ENCODE assay signal across 14 mouse cellular contexts in the genomic region with DNA sequence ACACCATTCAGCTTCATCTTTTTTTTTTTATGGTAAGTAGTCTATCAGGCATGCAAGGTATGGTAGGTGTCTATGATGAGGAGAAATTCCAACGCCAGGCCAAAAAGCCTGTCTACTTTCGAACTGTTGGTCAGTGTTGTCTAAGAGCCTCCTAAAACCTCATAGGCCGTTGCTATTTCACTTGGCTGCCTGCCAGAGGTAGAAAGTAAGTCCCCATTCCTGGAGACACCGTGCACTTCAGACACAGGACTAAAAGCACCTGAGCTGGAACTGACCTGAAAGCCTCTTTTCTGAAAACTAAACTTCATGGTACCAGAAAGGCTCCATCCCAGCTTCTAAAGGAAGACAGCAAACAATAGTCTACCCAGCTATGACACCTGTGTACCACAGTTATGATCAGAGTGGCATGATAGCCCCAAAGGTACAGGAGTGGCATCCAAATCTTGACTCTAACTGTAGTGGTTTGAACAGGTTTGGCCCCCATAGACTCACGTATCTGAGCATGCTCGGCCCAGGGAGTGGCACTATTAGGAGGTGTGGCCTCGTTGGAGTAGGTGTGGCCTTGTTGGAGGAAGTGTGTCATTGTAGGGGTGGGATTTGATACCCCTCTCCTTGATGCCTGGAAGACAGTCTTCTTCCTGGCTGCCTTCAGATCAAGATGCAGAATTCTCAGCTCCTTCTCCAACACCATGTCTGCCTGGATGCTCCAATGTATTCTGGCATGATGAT.
"Had no signal": no experiment of that assay in that cellular context is flagged by ENCODE, and none has a peak within 500 bp of the region (broad histone marks: within the 10 kb centered on the region; RNA-seq: fewer than 3 reads in every experiment).

No protein-coding gene starts in this region.

- H3K27ac ChIP-seq: kidney, postnatal 0 days; layer of hippocampus, adult 2 months; liver, embryonic 13.5 days; macrophage; midbrain, embryonic 12.5 days; midbrain, embryonic 15.5 days; neural tube, embryonic 12.5 days; stomach, embryonic 15.5 days had no signal

- H3K9ac ChIP-seq: liver, embryonic 13.5 days; midbrain, embryonic 12.5 days; midbrain, embryonic 15.5 days; neural tube, embryonic 12.5 days; stomach, embryonic 15.5 days had no signal

- DNase-seq: layer of hippocampus, adult 9-11 months; liver, embryonic 13.5 days; retina, postnatal 1 day; right cerebral cortex, postnatal 25 days; spleen, adult 18-20 months; thymus, postnatal 25 days had no signal

- H3K4me2 ChIP-seq: liver, embryonic 13.5 days; midbrain, embryonic 12.5 days; midbrain, embryonic 15.5 days; neural tube, embryonic 12.5 days; stomach, embryonic 15.5 days had no signal

- H3K36me3 ChIP-seq: liver, embryonic 13.5 days; midbrain, embryonic 12.5 days; midbrain, embryonic 15.5 days; neural tube, embryonic 12.5 days; stomach, embryonic 15.5 days had no signal

- H3K9me3 ChIP-seq: liver, embryonic 13.5 days; midbrain, embryonic 12.5 days; midbrain, embryonic 15.5 days; neural tube, embryonic 12.5 days; stomach, embryonic 15.5 days had no signal

- ATAC-seq: intestine, postnatal 0 days; midbrain, embryonic 15.5 days had no signal

- H3K4me3 ChIP-seq: layer of hippocampus, adult 2 months; liver, embryonic 13.5 days; midbrain, embryonic 12.5 days; midbrain, embryonic 15.5 days; neural tube, embryonic 12.5 days; stomach, embryonic 15.5 days had no signal

- H3K4me1 ChIP-seq: midbrain, embryonic 12.5 days; midbrain, embryonic 15.5 days; neural tube, embryonic 12.5 days; stomach, embryonic 15.5 days had no signal

- H3K27me3 ChIP-seq: midbrain, embryonic 12.5 days; midbrain, embryonic 15.5 days; neural tube, embryonic 12.5 days; stomach, embryonic 15.5 days had no signal
